Mouse (Mus musculus) thymus, adult 2 months (tissue): ENCODE measurements around the gene Wwox. TPM values are rescaled to one million over a fixed set of nuclear protein-coding genes. Genes with fewer than 3 reads are reported as not detected.

ENCODE experiments used
- DNase-seq: peaks from one replicate; pipeline ENCODE4 v3.0.0; 2021
- H3K27ac ChIP-seq: fragments of 200-500 bp; 2 replicates; pipeline ENCODE4 v1.5.1; 2012; ENCODE audit warnings: low read length, control low read depth; ENCODE audit not compliant: control insufficient read depth, insufficient read depth
- H3K27me3 ChIP-seq: fragments of 200-500 bp; 2 replicates; pipeline ENCODE4 v1.6.1; 2012; ENCODE audit warnings: mild to moderate bottlenecking, low read length, moderate library complexity, mixed read lengths; ENCODE audit not compliant: control insufficient read depth, insufficient read depth
- H3K36me3 ChIP-seq: fragments of 200-500 bp; 2 replicates; pipeline ENCODE4 v1.6.1; 2012; ENCODE audit warnings: mild to moderate bottlenecking, low read length, moderate library complexity; ENCODE audit not compliant: control insufficient read depth, insufficient read depth
- H3K4me1 ChIP-seq: fragments of 200-500 bp; replicated peaks from 2 replicates; pipeline ENCODE4 v1.6.1; 2012; ENCODE audit warnings: low read length; ENCODE audit not compliant: control insufficient read depth, insufficient read depth
- H3K4me3 ChIP-seq: fragments of 200-500 bp; 2 replicates; pipeline ENCODE4 v1.5.1; 2012; ENCODE audit warnings: mild to moderate bottlenecking, low read length, control low read depth, moderate library complexity; ENCODE audit not compliant: control insufficient read depth, insufficient read depth
- CTCF ChIP-seq: fragments of 200-500 bp; IDR thresholded peaks from 2 replicates; pipeline ENCODE4 v1.5.1; 2012; ENCODE audit warnings: mild to moderate bottlenecking, control low read depth, low read length, moderate library complexity, borderline replicate concordance; ENCODE audit not compliant: control insufficient read depth, poor library complexity, insufficient read depth; ENCODE audit errors: extremely low read depth
- POLR2A ChIP-seq: fragments of 200-500 bp; IDR thresholded peaks from 2 replicates; pipeline ENCODE4 v1.6.1; 2012; ENCODE audit warnings: mild to moderate bottlenecking, low read length, control low read depth, moderate library complexity; ENCODE audit not compliant: control insufficient read depth, poor library complexity, insufficient read depth; ENCODE audit errors: extremely low read depth
- WGBS: fragments of 180-500 bp; shearing (Covaris S2); methylation state at CpG from one replicate; pipeline ENCODE4 v1.1.7; 2018; 5-methylcytosine and 5-hydroxymethylcytosine counted together
- polyA plus RNA-seq: library from polyadenylated mRNA; depleted of rRNA; stranded (reverse); fragments of >200 nt; gene quantifications from 2 replicates; pipeline ENCODE4 v1.2.3, GENCODE M21; 2012

Wwox gene
- polyA plus RNA-seq, 1 experiment = 8.4 TPM

DNA sequence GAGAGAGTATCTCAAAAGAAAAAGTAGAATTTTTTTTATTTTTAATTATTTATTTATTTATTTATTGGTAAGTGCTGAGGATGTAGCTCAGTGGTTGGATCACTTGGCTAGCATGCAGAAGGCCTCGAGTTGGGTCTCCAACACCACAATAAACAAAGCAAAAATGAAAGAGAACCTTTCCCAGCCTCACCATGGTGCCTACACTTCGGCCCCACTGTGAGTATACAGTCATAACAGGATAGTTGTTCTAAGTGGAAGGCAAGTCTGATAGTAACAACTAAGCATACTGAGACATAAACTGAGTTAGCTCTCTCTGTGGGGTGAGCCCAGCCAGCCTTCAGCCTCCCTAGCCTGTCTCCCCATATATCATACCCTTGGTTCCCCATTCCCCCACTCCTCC, 672.6 kb downstream of the Wwox start:
- Histone ChIP-seq H3K36me3 (no peaks in the 10 kb centered on the region), H3K27ac (no peak overlapping the region), H3K27me3 (no peaks in the 10 kb centered on the region), H3K4me3 (no peak overlapping the region), H3K4me1 (peaks cover 4% of the 10 kb centered on the region)
- TF ChIP-seq CTCF (no peak), POLR2A (no peak)
- WGBS = 79% methylated on average over 2 of the region's 2 CpGs
- DNase-seq = no peak

- H3K4me1 ChIP-seq = peaks cover 4% of the 10 kb centered on the region
- 92% methylated on average over 6 of the region's 6 CpGs for WGBS
- no peak overlapping the region for H3K27ac ChIP-seq
- no peak overlapping the region for H3K4me3 ChIP-seq
- H3K27me3 ChIP-seq = no peaks in the 10 kb centered on the region
- no peak for DNase-seq
- H3K36me3 ChIP-seq = no peaks in the 10 kb centered on the region
- no peak for TF ChIP-seq POLR2A
- no peak for TF ChIP-seq CTCF
Measured at GRCm38 (mm10) chr8:115114498-115114897, 675.0 kb downstream of the Wwox start.

GRCm38 (mm10) chr8:115126081-115126480, 686.6 kb downstream of the Wwox start:
- H3K27me3 ChIP-seq = no peaks in the 10 kb centered on the region
- no peak for DNase-seq
- H3K4me3 ChIP-seq = no peak overlapping the region
- no peaks in the 10 kb centered on the region for H3K36me3 ChIP-seq
- TF ChIP-seq CTCF = no peak
- TF ChIP-seq POLR2A = no peak
- no peak overlapping the region for H3K27ac ChIP-seq
- 95% methylated on average over 7 of the region's 7 CpGs for WGBS
- H3K4me1 ChIP-seq = no peaks in the 10 kb centered on the region

- no peaks in the 10 kb centered on the region for H3K4me1 ChIP-seq
- TF ChIP-seq CTCF (no peak), POLR2A (no peak)
- no peak for DNase-seq
Measured at GRCm38 (mm10) chr8:115126674-115127073, 687.2 kb downstream of the Wwox start.

DNA sequence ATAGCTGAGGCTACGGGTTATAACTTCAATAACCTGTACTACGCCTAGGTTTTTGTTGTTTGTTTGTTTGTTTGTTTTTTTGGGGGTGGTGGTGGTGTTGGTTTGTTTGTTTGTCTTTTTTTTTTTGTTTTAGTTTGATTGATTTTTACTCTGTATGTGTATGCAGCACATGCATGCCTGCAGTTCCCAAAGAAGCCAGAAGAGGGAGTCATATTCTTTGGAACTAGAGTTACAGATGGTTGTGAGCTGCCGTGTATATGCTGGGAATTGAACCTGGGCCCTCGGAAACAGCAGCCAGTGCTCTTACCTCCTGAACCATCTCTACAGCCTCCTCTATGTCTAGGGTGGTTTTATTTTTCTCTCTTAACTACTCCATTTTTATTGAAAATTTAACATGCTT, 689.9 kb downstream of the Wwox start:
- Histone ChIP-seq H3K36me3 (no peaks in the 10 kb centered on the region), H3K4me1 (no peaks in the 10 kb centered on the region), H3K27ac (no peak overlapping the region), H3K4me3 (no peak overlapping the region), H3K27me3 (no peaks in the 10 kb centered on the region)
- no peak for DNase-seq
- TF ChIP-seq POLR2A = no peak
- TF ChIP-seq CTCF = no peak
- 98% methylated on average over 4 of the region's 4 CpGs for WGBS

More at GRCm38 (mm10) chr8:115126674-115127073, 687.2 kb downstream of the Wwox start:
- Histone ChIP-seq H3K4me3 (no peak overlapping the region), H3K36me3 (no peaks in the 10 kb centered on the region), H3K27me3 (no peaks in the 10 kb centered on the region), H3K27ac (no peak overlapping the region)
- 94% methylated on average over 5 of the region's 5 CpGs for WGBS

GRCm38 (mm10) chr8:115133119-115133518, 693.7 kb downstream of the Wwox start:
- no peaks in the 10 kb centered on the region for H3K27me3 ChIP-seq
- no peaks in the 10 kb centered on the region for H3K4me1 ChIP-seq
- DNase-seq = no peak
- H3K4me3 ChIP-seq = no peak overlapping the region
- H3K27ac ChIP-seq = no peak overlapping the region
- TF ChIP-seq POLR2A (no peak), CTCF (no peak)
- no peaks in the 10 kb centered on the region for H3K36me3 ChIP-seq
- WGBS = 64% methylated on average over 17 of the region's 17 CpGs

GRCm38 (mm10) chr8:115133711-115134218, 694.3 kb downstream of the Wwox start:
- WGBS = 93% methylated on average over 7 of the region's 7 CpGs
- no peaks in the 10 kb centered on the region for H3K27me3 ChIP-seq
- H3K36me3 ChIP-seq = no peaks in the 10 kb centered on the region
- no peak for DNase-seq
- H3K27ac ChIP-seq = no peak overlapping the region
- TF ChIP-seq CTCF (no peak), POLR2A (no peak)
- no peaks in the 10 kb centered on the region for H3K4me1 ChIP-seq
- H3K4me3 ChIP-seq = no peak overlapping the region
